Mouse (Mus musculus): ENCODE measurements around the gene Sdhc.
"Not testable (repeated sequence)": the region's sequence is repeated elsewhere in the genome, so short reads cannot be mapped to it uniquely, and the experiment has no call there.

Gene Sdhc

DNA sequence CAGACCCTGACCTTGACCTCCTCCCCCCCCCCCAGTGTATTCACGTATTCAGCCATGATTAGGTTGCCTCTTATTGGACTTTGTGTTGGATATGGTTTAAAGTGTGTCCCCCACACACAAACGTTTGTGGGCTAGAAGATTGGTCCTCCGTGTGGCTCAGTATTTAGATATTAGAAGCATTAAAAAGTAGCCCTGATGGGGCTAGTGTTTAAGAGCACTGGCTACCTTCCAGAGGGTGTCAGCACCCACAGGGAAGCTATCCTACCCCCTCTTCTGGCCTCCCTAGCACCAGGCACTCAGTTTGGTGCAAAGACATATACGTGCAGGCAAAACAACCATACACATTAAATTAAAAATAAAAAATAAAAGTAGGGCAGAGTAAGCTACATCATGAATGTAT, 37.4 kb downstream of the Sdhc start:
- DNase-seq (ENCODE audit: low spot score in 2 of 2): no peak

DNA sequence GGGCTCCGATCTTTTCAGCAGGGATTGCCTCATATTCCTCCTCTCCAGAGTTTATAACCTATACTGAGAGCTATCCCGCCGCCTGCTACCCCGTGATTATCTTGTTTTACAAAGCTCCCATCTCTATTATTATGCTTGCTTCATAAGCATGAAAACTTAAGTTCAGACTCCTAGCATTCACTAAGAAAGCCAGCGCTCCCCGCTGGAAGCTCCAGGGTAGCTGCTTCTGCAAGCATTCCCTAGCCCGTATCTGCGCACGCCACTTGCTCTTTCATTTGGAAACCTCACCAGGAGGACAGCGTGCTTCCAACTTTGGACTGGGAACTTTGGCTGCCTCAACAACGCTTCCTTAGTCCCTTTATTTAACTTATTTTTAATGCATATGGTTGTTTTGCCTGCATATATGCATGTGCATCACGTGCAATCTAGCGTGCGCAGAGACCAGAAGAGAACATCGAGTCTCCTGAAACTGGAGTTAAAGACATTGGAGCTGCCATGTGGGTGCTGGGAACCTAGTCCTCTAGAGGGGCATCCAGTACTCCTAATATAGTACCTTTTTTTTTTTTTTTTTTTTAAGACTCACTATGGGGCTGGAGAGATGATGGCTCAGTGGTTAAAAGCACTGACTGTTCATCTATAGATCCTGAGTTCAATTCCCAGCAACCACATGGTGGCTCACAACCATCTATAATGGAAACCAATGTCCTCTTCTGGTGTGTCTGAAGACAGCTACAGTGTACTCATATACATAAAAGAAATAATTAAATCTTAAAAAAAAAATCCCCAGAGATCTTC, 38.4 kb downstream of the Sdhc start:
- peak; percentile 47 to 55 for DNase-seq (ENCODE audit: low spot score in 2 of 2)

DNA sequence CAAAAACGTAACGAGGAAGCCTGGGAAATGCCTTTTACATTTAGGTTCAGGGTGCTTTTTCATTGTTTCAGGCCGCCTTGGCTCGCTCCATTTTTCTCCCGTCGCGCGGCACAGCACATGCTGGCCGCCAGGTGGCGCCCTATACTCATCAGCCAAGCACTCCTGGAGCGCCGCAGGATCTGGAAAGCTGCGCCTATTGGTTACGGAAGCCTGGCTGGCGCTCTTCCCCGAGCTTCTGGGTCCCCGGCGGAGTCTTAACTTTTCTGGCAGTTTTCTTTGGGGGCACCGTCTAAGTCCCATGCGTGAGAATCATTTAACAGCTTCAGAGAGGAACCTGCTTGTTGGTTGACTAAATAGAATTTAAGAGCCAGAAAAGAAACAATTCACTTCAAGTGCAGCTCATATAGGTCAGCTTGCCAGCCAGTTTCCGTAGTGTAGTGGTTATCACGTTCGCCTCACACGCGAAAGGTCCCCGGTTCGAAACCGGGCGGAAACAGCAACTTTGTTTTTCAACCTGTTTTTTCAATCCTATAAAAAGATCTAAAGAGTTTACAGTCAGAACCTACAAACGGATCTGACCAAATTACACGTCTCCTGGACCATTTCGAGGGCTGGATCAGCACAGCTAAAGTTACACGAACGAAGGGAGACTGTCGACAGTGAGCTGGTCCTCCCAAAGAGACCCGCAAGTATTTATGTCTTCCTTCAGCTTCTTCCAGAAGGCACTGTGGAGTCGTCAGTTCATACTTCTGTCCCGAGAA, 39.2 kb downstream of the Sdhc start:
- peak; percentile 96 to 98 for DNase-seq (ENCODE audit: low spot score in 2 of 2)

DNA sequence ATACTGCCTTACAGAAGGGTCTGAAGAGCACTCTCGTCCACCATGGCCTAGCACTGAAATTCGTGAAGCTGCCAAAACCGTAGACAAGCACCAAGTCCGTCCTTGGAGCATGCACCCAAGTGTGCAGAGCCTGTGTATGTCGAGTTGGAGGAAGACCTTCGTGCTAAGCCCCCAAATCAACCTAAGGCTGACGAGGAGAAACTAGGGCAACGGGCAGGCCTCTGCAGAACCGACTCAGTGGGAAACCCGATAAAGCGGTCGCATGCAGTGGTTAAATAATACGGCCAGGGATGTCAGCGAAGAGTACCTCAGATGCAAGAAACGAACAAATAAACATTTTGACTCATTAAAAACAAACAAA, 39.8 kb downstream of the Sdhc start:
- no peak for DNase-seq (ENCODE audit: low spot score in 2 of 2)

DNA sequence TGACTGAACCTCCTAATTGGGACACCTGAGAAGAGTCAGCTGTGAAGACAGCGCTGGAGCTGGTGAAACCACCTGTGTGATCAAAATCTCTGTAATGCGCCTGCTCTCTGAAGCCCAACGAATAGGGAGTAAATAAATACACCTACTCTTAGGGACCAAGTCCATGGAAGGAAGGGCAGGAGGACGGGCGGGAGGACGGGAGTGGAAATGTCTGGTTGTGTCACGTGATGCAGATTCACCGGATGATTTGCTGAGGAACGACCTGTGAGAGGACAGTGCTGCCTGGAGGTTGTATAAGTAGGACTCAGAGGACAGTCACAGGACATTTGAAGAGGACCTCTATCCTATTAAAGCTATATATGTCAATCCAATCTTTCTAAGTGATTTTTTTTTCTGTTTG, 40.8 kb downstream of the Sdhc start:
- no peak for DNase-seq (ENCODE audit: low spot score in 2 of 2)

- DNase-seq (ENCODE audit: low spot score in 2 of 2): no peak
Observed at GRCm38 (mm10) chr1:171105226-171105625, 45.2 kb downstream of the Sdhc start.

DNA sequence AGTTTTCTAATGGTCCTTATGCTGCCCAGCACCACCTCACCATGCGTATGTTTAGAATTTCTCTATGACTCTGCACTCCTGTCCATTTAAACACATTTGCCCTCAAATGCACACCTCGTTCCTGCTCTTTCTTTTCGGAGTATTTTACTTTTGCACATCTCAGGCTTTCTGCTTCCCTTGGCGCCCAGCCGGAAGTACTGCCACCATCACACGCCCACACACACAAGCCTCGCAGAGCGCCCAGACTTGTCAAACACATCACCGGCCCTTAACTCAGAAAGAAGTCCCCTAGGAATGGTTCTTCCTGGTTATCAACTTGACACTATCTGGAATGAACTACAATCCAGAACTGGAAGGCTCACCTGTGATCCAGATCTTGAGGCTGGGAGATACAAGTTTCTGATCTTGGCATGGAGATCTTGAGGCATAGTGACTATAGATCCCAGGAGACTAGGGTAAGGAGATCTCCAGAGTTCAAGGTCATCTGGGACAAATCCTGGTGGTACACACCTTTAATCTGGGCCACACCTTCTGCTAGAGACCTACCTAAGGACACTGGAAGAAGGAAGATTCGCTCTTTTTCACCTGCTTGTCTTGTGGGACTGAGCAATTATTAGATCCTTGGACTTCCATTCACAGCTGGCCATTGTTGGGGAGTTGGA, 47.1 kb downstream of the Sdhc start:
- DNase-seq (ENCODE audit: low spot score in 2 of 2): no peak

DNA sequence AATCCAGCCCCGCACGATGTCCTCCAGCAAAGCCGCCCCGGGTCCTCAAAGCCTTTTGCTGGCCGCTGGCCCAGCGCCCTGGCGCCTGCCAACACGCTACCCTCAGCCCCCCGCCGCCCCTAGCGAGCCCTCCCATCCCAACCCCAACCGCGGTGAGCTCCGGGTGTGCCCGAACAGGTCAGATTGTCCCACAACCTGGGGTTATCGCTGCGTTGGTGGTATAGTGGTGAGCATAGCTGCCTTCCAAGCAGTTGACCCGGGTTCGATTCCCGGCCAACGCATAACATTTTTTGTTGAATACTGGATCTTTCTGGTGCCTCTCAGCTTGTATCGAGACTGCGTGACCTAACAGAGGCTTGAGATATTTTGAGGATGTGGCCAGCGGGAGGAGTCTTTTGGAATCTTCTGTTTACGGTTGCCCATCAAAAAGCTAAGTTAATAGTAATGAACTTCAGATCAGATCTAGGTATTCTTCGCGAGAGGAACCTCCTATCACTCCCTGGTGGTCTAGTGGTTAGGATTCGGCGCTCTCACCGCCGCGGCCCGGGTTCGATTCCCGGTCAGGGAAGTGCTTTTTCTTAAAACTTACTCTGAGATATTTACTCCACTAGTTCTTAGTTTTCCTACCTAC, 47.7 kb downstream of the Sdhc start:
- DNase-seq (ENCODE audit: low spot score in 2 of 2): peak; percentile 90 to 94

- DNase-seq (ENCODE audit: low spot score in 2 of 2): peak; percentile 94 to 95
Observed at GRCm38 (mm10) chr1:171101733-171102546, 48.5 kb downstream of the Sdhc start.

- DNase-seq (ENCODE audit: low spot score in 2 of 2): no peak
Observed at GRCm38 (mm10) chr1:171101033-171101432, 49.4 kb downstream of the Sdhc start.

DNA sequence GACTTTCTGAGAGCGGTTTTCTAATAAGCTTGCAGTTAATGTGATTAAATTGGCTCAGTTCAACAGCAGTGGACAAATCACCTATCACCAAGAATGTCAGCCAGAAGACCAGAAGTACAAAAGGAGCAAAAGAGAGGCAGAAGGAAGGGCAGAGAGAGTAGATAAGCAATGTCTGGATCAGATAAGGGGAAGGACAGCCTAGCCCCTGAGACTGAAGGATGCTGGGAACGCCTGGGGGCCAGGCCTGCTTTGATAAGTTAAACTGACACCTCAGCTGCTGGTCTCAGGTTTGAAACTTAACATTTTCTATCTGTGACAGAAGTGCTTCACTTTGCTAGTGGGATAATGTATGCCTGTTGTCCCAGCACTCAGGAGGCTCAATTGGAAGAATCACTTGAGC, 52.8 kb downstream of the Sdhc start:
- DNase-seq (ENCODE audit: low spot score in 2 of 2): no peak

DNA sequence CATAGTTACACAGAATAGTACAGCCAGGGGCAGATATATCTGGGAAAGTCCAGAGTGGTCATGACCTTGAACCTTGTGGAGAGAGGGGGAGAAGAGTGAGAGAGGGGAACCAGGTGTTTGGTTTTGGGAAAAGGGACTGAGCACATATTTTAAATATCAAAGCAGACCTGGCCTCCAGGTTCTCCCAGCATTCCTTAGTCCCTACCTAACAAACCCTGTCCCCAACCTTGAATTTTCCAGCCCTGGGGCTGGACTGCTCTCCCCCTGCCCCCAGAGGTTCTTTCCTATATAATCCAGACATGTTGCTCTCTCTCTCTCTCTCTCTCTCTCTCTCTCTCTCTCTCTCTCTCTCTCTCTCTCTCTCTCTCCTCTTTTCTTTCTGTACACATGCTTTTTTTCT, 53.3 kb downstream of the Sdhc start:
- no peak for DNase-seq (ENCODE audit: low spot score in 2 of 2)

DNA sequence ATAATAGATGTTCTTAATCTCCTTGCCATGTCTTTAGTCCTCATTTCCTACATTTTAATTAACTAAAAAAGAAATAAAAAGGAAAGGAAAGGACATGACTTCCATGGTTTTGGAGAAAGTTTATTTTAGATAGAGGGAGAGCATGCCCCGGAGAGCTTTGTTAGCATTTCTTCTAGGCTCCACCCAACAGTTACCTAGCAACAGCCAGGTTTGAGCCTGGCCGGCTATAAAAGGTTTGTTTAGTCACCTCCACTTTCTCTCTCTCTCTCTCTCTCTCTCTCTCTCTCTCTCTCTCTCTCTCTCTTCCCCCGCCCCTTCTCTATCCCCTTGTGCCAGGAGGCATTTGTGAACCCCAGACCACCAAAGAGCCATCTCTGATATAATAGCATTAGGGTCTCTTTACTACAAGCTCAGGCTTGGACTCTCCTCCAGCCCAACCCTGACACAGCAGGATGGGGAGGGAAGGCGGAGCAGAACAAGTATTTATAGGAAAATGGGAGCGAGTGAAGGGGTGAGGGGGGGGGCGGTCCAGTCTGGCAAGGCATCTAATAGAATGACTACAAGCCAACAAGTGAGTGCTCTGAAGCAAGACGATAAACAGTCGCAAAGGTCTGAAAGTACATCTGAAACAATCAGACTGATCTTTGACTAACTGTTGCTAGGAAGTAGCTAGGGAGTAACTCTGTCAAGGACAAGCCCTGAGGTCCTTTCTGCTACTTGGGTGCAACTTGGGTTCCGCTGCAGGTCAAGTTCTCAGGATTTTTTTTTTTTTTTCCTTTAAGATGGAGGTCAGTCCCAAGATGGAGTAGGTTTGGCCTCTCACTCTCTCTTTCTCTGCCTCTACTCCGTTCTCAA, 54.1 kb downstream of the Sdhc start:
- DNase-seq (ENCODE audit: low spot score in 2 of 2): no peak

- DNase-seq (ENCODE audit: low spot score in 2 of 2): no peak
Observed at GRCm38 (mm10) chr1:171094424-171094823, 56.0 kb downstream of the Sdhc start.

DNA sequence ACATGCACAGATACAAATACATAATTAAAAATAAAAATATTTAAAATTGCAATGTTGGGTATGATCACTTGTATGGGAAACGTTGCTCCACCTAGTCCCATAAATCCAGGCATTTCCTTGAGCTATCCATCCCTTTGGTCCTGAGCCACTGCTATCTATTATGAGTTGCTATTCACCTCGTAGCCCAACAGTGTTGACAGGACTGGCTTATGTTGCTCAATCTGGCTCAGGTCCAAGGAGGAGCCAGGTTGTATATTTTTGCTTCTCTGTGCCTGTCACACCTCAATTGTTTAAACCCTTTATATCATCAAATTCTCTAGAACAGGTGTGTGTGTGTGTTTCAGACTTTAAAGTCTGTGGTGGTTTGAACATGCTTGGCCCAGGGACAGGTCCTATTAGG, 59.6 kb downstream of the Sdhc start:
- DNase-seq (ENCODE audit: low spot score in 2 of 2): no peak

GRCm38 (mm10) chr1:171089891-171090290, 60.5 kb downstream of the Sdhc start:
- DNase-seq (ENCODE audit: low spot score in 2 of 2): no peak

DNA sequence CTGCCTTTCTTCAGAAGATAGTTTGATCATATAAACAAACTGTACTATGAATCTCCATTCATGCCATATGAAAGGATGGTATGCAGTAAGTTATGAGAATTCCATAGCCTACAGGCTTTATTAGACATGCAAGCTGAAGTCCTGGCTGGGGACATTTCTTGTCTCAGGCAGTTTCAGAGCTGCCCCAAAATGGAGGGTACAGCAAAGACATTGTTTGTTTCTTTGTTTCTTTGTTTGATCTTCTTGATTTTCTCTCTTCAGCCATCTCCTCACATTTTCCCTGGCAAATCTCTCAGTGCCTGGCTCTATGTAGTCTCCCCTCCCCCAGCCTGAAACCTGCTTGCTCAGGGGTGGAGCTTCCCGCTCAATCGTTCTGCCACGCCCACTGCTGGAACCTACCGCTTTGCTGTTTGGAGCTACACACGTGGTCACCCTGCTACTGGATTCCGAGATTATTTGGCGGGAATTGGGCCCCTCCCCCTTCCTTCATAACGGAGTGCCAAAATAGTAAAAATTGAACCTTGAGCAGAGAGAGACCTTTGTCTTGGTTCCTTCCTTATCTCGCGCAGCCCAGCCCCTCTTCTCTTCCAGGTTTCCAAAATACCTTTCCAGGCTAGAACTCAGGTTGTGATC, 62.0 kb downstream of the Sdhc start:
- not testable (repeated sequence) for DNase-seq (ENCODE audit: low spot score in 2 of 2)

GRCm38 (mm10) chr1:171085718-171086117, 64.7 kb downstream of the Sdhc start:
- no peak for DNase-seq (ENCODE audit: low spot score in 2 of 2)

- DNase-seq (ENCODE audit: low spot score in 2 of 2): not testable (repeated sequence)
Observed at GRCm38 (mm10) chr1:171081512-171082231, 68.7 kb downstream of the Sdhc start.

Measured in frontal cortex, postnatal 36 days (tissue).